Mouse (Mus musculus) liver, postnatal 0 days (tissue): ENCODE data around the gene 9930021J03Rik.

Source experiments
- CTCF ChIP-seq: sonication (generic); IDR thresholded peaks from 2 replicates; pipeline ENCODE4 v1.5.1; 2016; ENCODE audit warnings: antibody characterized with exemption, low read depth
- EP300 ChIP-seq: IDR thresholded peaks from 2 replicates; pipeline ENCODE4 v1.6.1; 2016; ENCODE audit warnings: antibody characterized with exemption, low read depth, mild to moderate bottlenecking

- no peak for TF ChIP-seq CTCF
- TF ChIP-seq EP300, result no peak
Observed at GRCm38 (mm10) chr19:29823456-29824010, 17.7 kb upstream of the 9930021J03Rik start.
